Mouse (Mus musculus) fat pad, adult 2 months (tissue): ENCODE data around the gene Atg4a-ps.
"Not testable (repeated sequence)": the region's sequence is repeated elsewhere in the genome, so short reads cannot be mapped to it uniquely, and the experiment has no call there.

Experiments
- DNase-seq: peaks from one replicate; pipeline ENCODE4 v3.0.0-alpha.2; 2011; ENCODE audit warnings: low read depth, low spot score; ENCODE audit errors: extremely low read depth

Atg4a-ps gene

GRCm38 (mm10) chr3:103645968-103646367 is at the start of gene Atg4a-ps:
Gene Atg4a-ps, minus strand, starts transcription at chr3:103646068.
- DNase-seq = not testable (repeated sequence)

GRCm38 (mm10) chr3:103695556-103695955 is 49.7 kb upstream of the Atg4a-ps start:
- DNase-seq = no peak

DNA sequence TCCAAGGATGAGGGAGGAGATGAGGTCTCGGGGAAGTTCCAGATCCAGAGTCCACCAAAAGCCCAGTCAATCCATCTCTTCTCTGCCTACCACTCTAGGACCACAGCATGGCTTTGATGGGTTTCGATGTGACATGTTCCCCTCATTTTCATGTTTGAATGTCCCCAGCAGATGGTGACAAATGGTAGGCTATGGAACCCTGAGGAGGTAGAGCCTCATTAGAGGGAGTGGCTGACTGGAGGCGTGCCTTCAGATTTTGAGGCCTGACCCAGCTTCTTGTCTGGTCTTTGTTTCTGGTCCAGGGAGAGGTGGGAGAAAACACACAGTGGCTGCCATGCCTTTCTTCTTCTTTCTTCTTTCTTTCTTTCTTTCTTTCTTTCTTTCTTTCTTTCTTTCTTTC is 44.6 kb upstream of the Atg4a-ps start:
- DNase-seq = no peak

DNA sequence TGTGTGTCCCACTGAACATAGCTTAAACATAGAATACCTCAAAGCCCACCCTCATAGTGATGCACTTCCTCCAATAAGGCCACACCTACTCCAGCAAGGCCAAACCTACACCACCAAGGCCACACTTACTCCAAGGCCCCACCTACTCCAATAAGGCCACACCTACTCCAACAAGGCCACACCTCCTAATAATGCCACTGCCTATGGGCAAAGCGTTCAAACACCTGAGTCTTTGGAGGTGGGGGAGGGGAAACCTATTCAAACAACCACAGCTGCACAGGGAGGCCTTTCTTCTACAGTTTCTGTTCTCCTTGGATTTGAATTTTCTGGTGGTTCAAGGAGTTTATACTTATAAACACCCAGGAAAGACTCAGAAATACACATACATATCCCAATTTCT is 43.2 kb upstream of the Atg4a-ps start:
- DNase-seq = no peak

DNA sequence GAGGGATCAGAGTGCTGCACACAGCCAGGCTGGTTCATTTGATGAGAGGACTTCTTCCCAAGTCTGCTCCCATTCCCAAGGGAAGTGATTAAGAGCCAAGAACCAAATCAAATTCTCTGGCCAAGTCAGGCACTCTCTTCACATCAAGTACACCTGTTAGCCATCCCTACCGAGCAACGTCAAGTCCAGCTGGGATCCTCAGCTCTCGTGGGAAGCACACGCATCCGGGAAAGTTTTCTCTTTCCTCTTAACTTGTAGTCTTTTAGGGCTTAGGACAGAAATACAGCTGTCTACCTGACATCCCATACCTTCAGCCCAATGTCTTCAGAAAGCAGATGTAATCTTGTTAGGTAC is 38.1 kb upstream of the Atg4a-ps start:
- no peak for DNase-seq

GRCm38 (mm10) chr3:103683234-103683965 is 37.5 kb upstream of the Atg4a-ps start:
- DNase-seq = no peak

DNA sequence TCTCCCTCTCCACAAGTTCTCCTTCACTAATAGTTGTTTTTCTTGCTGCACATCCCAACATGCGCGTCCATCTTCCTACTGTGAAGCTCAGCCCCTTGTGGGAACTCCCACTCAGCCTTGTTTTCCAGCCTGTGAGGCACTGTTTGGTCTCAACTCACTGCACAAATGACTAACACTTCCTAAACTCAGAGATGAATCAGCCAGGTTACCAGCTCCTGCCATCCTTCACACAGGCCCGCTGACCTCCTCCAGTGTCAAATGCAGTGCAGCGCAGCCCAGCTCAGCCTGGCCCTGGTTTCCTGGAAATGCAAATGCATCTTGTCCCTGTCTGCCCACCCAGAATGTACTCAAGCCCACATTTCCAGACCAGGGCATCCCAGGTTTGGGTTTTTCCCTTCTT is 36.6 kb upstream of the Atg4a-ps start:
- DNase-seq = no peak

- DNase-seq = no peak
Observed at GRCm38 (mm10) chr3:103678811-103679210, 32.9 kb upstream of the Atg4a-ps start.

- no peak for DNase-seq
Observed at GRCm38 (mm10) chr3:103672716-103673115, 26.8 kb upstream of the Atg4a-ps start.

DNA sequence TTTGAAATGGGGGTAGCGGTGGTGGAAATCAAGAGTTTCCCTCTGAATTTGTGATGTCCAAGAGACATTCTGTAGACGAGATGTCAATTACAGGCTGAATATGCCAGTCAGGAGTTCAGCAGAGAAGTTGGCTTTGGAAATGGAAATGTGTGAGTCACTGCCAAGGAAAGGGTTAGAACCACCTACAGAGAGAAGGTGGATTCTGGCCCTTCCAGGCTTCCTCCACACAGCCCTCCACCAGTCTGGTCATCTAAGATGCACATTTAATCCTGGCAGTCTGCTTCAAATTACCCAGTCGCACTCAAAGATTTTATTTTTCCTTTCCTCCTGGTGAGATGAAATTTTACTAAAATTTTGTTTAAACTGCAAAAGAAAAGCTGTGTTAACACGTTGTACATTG is 26.2 kb upstream of the Atg4a-ps start:
- no peak for DNase-seq

DNA sequence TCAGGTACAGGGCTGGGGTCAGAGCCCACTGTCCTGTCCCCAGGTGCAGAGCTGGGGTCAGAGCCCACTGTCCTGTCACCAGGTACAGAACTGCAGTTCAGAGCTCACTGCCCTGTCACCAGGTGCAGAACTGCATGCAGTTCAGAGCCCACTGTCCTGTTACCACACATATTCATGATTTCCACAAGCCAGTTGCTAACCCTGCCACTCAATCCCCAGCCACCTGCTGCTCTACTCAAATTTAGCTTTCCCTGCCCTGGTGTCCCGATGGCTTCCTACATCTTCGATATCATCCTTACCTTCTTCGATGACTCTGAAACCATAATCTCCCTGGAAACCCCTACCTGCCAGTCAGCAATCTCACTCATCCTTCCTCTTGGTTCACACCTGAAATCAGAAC is 17.5 kb upstream of the Atg4a-ps start:
- no peak for DNase-seq

GRCm38 (mm10) chr3:103661714-103662113 is 15.8 kb upstream of the Atg4a-ps start:
- no peak for DNase-seq

GRCm38 (mm10) chr3:103660012-103660411 is 14.1 kb upstream of the Atg4a-ps start:
- no peak for DNase-seq

- no peak for DNase-seq
Observed at GRCm38 (mm10) chr3:103650406-103650805, 4.5 kb upstream of the Atg4a-ps start.

GRCm38 (mm10) chr3:103649716-103650115 is 3.8 kb upstream of the Atg4a-ps start:
- DNase-seq = no peak

- DNase-seq = no peak
Observed at GRCm38 (mm10) chr3:103648486-103648885, 2.6 kb upstream of the Atg4a-ps start.

DNA sequence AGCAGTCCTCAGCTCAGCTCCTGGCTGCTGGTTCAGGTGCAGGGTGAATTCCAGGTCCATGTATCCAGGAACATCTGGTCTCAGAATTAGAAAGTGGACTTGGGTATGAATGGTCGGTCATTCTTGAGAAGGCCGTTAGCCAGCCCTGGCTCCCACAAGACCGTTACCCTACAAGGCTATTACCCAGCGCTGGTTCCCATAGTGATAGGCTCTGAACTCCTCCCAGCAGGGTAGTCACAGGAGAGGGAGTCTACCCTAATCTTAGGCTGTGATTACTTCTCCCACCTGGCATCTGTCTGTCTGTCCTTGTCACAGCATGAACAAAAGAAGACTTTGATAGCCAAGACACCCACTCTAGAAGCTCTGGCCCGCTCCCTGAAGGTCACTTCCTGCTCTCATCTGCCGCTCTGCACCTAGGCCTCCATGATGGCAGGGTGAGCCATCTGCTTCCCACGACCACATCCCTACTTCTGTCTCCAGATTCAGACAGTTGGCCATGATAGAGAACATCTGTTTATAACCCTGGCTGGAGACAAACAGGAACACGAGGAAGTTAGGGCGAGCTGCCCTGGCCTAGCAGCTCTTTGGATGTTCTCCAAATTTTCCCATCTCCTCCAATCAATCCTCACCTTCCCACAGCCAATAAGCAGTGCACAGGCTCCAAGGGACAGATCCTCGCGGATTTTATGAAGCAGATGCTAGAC is 1.4 kb upstream of the Atg4a-ps start:
- no peak for DNase-seq

GRCm38 (mm10) chr3:103641301-103641700 is 4.6 kb downstream of the Atg4a-ps start:
- DNase-seq = no peak

GRCm38 (mm10) chr3:103640226-103640803 is 5.6 kb downstream of the Atg4a-ps start:
- no peak for DNase-seq

- DNase-seq = no peak
Observed at GRCm38 (mm10) chr3:103637641-103638040, 8.2 kb downstream of the Atg4a-ps start.

DNA sequence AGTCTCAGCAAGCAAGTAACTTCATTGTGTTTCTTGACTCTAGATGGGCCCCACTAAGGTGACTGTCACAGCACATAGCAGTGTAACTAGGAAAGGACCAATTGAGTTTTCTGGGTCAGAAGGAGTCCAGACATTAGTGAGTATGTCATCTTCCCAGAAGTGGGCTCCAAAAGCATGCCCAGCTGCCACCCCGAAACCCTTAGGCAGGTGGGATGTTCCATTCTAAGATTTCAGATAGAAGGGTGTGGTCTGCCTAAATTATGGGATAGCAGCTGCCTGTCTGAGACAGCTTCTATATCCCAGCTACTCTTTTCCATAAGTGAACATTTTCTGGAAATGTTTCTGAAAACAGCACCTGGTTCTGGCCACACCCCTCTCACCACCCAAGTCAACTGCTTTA is 11.6 kb downstream of the Atg4a-ps start:
- no peak for DNase-seq

DNA sequence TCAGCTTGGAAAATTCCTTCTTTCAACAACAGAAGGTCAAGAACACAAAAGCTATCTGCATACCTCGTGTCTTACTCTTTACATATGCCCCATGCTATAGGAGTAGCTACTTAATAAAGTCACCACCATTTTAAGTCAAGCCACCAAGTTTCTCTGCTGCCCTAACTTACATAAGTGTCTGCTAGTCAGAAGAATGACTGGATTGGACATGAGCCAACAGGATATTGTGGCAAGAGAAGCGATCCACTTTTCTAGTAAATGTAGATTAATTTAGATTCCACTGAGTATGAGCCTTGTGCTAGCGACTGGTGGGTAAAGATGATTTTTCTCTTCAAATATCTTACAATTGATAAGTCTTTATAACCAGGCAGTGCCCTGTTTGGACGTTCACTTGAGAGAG is 12.0 kb downstream of the Atg4a-ps start:
- DNase-seq = no peak
